Mouse (Mus musculus) kidney, embryonic 15.5 days (tissue): ENCODE measurements around the gene Pou2f1. TPM values are rescaled to one million over a fixed set of nuclear protein-coding genes. Genes with fewer than 3 reads are reported as not detected.

Experiments used
- ATAC-seq: fragments of 200-750 bp; cut with Nextera tagmentation; replicated peaks from 2 replicates; pipeline ENCODE4 v1.8.0; 2017; ENCODE audit warnings: moderate TSS enrichment; ENCODE audit not compliant: low FRiP score
- H3K27ac ChIP-seq: fragments of 300-500 bp; sonication (generic); 2 replicates; pipeline ENCODE4 v1.5.1; 2015; ENCODE audit warnings: mild to moderate bottlenecking, inconsistent platforms
- H3K27me3 ChIP-seq: fragments of 300-500 bp; sonication (generic); 2 replicates; pipeline ENCODE4 v1.6.1; 2015; ENCODE audit warnings: inconsistent platforms
- H3K36me3 ChIP-seq: fragments of 300-500 bp; sonication (generic); 2 replicates; pipeline ENCODE4 v1.6.1; 2015; ENCODE audit warnings: inconsistent platforms
- H3K4me1 ChIP-seq: fragments of 300-500 bp; sonication (generic); 2 replicates; pipeline ENCODE4 v1.6.1; 2015; ENCODE audit warnings: inconsistent platforms
- H3K4me2 ChIP-seq: fragments of 300-500 bp; sonication (generic); 2 replicates; pipeline ENCODE4 v1.6.1; 2015; ENCODE audit warnings: moderate library complexity, mild to moderate bottlenecking, inconsistent platforms
- H3K4me3 ChIP-seq: fragments of 300-500 bp; sonication (generic); replicated peaks from 2 replicates; pipeline ENCODE4 v1.5.1; 2015; ENCODE audit warnings: mild to moderate bottlenecking, inconsistent platforms
- H3K9ac ChIP-seq: fragments of 300-500 bp; sonication (generic); 2 replicates; pipeline ENCODE4 v1.6.1; 2015; ENCODE audit warnings: mild to moderate bottlenecking, inconsistent platforms
- H3K9me3 ChIP-seq: fragments of 300-500 bp; sonication (generic); replicated peaks from 2 replicates; pipeline ENCODE4 v1.6.1; 2016; ENCODE audit warnings: inconsistent platforms
- WGBS: fragments of 180-500 bp; shearing (Covaris S2); methylation state at CpG from one replicate; pipeline ENCODE4 v1.1.7; 2015; ENCODE audit warnings: mixed read lengths; 5-methylcytosine and 5-hydroxymethylcytosine counted together
- polyA plus RNA-seq: library from polyadenylated mRNA; unstranded; fragments of >200 nt; fragmentation: Nextera tagmentation; extraction: Ambion mirVana; gene quantifications from 2 replicates; pipeline ENCODE4 v1.2.1, GENCODE M21; 2015

Gene Pou2f1
- polyA plus RNA-seq, 1 experiment from 2014 or later: 19.5 TPM

DNA sequence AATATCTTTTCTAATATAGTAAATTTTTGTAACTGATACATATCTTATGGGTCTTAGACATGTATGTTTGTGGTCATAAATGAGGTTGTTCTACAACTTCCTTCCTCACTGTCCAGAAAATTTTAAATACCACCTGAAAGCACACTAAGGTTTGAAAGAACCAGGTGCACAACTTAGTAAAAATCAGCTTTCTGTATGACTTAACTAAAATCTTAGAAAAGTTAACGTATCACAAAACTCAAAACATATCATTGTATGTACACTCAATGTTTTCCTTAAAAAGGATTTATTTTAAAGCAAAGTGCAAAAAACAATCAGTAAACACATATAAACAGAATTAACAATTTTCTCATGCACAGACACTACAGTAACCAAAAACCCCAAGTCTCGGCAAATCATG is 69.6 kb downstream of the Pou2f1 start:
- Histone ChIP-seq H3K4me3 (no peak overlapping the region), H3K4me1 (peaks cover 3% of the 10 kb centered on the region; the same call in 1 of the 2 replicates), H3K36me3 (no peaks in the 10 kb centered on the region), H3K4me2 (no peak overlapping the region), H3K27me3 (no peaks in the 10 kb centered on the region), H3K27ac (no peak overlapping the region), H3K9ac (no peak overlapping the region), H3K9me3 (no peaks in the 10 kb centered on the region)
- ATAC-seq: no peak
- WGBS: 96% methylated on average over 2 of the region's 2 CpGs

GRCm38 (mm10) chr1:165930510-165930909 is 72.0 kb downstream of the Pou2f1 start:
- ATAC-seq: no peak
- Histone ChIP-seq H3K4me2 (no peak overlapping the region), H3K27ac (no peak overlapping the region), H3K9ac (no peak overlapping the region), H3K36me3 (no peaks in the 10 kb centered on the region), H3K27me3 (no peaks in the 10 kb centered on the region), H3K4me3 (no peak overlapping the region), H3K4me1 (peaks cover 3% of the 10 kb centered on the region; the same call in 1 of the 2 replicates), H3K9me3 (no peaks in the 10 kb centered on the region)
- whole genome bisulfite sequencing: 89% methylated on average over 3 of the region's 3 CpGs

GRCm38 (mm10) chr1:165927507-165928279 is 74.8 kb downstream of the Pou2f1 start:
- ATAC-seq: no peak

DNA sequence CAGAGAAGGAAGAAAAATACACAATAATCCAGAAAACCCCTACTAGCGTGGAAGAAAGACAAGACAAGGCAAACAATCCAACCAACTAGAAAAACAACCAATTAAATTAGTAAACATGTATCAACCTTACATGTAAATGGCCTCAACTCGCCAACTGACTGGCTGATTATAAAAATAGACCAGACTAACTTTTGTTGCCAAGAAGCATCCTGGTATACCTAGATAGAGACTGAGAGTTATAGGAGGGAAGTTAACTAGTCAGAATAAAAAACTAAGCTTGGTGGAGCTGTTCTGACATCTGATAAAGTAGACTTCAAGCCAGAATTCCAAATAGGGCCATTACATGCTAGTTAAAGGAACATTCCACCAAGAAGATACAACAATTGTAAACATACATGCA is 77.3 kb downstream of the Pou2f1 start:
- WGBS: 95% methylated on average over 2 of the region's 2 CpGs
- Histone ChIP-seq H3K9ac (no peak overlapping the region), H3K36me3 (no peaks in the 10 kb centered on the region), H3K27me3 (no peaks in the 10 kb centered on the region), H3K27ac (no peak overlapping the region), H3K4me2 (no peak overlapping the region), H3K4me3 (no peak overlapping the region), H3K9me3 (no peaks in the 10 kb centered on the region), H3K4me1 (no peaks in the 10 kb centered on the region)
- no peak for ATAC-seq

More at GRCm38 (mm10) chr1:165927507-165928279, 74.8 kb downstream of the Pou2f1 start:
- no peaks in the 10 kb centered on the region for H3K9me3 ChIP-seq
- H3K27ac ChIP-seq: no peak overlapping the region
- no peaks in the 10 kb centered on the region for H3K4me1 ChIP-seq
- no peak overlapping the region for H3K4me3 ChIP-seq
- H3K4me2 ChIP-seq: no peak overlapping the region
- 92% methylated on average over 7 of the region's 7 CpGs for WGBS
- no peaks in the 10 kb centered on the region for H3K27me3 ChIP-seq
- H3K36me3 ChIP-seq: no peaks in the 10 kb centered on the region
- H3K9ac ChIP-seq: no peak overlapping the region

GRCm38 (mm10) chr1:165922488-165922887 is 80.0 kb downstream of the Pou2f1 start:
- no peaks in the 10 kb centered on the region for H3K4me1 ChIP-seq
- no peak overlapping the region for H3K9ac ChIP-seq
- ATAC-seq: no peak
- no peaks in the 10 kb centered on the region for H3K27me3 ChIP-seq
- no peaks in the 10 kb centered on the region for H3K9me3 ChIP-seq
- H3K36me3 ChIP-seq: no peaks in the 10 kb centered on the region
- H3K4me2 ChIP-seq: no peak overlapping the region
- H3K4me3 ChIP-seq: no peak overlapping the region
- no peak overlapping the region for H3K27ac ChIP-seq
- WGBS: 90% methylated on average over 1 of the region's 1 CpGs

DNA sequence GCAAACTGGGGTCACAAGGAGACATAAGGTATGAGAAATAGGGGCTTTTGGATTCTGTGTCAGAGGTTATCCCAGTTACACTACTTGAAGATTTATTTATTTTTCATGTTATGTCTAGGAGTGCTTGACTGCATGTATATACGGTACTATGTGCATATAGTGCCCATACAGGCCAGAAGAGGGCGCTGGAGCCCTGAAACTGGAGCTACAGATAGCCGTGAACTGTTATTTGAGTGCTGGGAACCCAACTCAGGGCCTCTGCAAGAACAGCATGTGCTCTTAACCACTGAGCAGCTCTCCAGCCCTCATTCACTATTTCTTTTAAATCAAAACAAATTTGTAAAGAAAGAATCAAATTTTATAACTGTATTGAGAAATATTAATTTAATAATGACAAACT is 81.5 kb downstream of the Pou2f1 start:
- H3K27me3 ChIP-seq: no peaks in the 10 kb centered on the region
- no peak overlapping the region for H3K9ac ChIP-seq
- no peak overlapping the region for H3K27ac ChIP-seq
- H3K9me3 ChIP-seq: no peaks in the 10 kb centered on the region
- H3K4me2 ChIP-seq: no peak overlapping the region
- no peak for ATAC-seq
- H3K36me3 ChIP-seq: peaks cover 10% of the 10 kb centered on the region
- no peaks in the 10 kb centered on the region for H3K4me1 ChIP-seq
- no peak overlapping the region for H3K4me3 ChIP-seq
- 74% methylated on average over 3 of the region's 3 CpGs for WGBS

- H3K4me2 ChIP-seq: no peak overlapping the region
- H3K36me3 ChIP-seq: peaks cover 21% of the 10 kb centered on the region
- no peaks in the 10 kb centered on the region for H3K27me3 ChIP-seq
- H3K27ac ChIP-seq: no peak overlapping the region
- no peak overlapping the region for H3K4me3 ChIP-seq
- H3K9ac ChIP-seq: no peak overlapping the region
- WGBS: 70% methylated on average over 2 of the region's 2 CpGs
- no peaks in the 10 kb centered on the region for H3K9me3 ChIP-seq
- H3K4me1 ChIP-seq: no peaks in the 10 kb centered on the region
- no peak for ATAC-seq
Observed at GRCm38 (mm10) chr1:165914416-165914801, 88.1 kb downstream of the Pou2f1 start.

DNA sequence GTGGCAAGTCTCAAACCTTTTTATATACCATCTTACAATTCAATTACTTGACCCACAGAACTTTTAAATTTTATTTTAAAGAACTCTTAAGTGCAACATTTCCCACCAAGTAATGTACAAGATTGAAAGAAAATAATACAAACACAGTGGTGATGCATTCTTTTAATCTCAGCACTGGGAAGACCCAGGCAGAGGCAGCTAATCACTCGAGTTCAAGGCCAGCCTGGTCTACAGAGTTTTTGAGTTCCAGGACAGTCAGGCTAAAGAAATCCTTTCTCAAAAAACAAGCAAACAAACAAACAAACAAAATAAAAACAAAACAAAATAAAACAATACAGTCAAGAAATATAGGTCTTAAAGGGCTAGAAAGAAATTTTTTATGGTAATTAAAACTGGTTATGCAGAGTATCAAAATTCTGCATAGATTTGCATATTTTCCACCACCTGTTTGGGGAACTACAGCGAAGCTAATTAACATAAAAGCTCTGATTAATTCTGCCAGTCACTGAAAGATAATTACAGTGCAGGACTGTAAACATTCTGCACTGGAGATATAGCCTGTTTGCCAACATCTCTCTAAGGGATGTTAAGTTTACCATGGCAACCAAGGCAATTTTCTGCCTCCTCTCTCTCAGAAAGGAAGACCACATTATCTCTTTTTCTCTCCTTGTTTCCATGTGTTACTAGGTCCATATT is 88.6 kb downstream of the Pou2f1 start:
- Histone ChIP-seq H3K4me3 (no peak overlapping the region), H3K9ac (no peak overlapping the region), H3K9me3 (no peaks in the 10 kb centered on the region), H3K27ac (no peak overlapping the region), H3K4me1 (no peaks in the 10 kb centered on the region), H3K27me3 (no peaks in the 10 kb centered on the region), H3K4me2 (no peak overlapping the region), H3K36me3 (peaks cover 24% of the 10 kb centered on the region)
- no peak for ATAC-seq
- WGBS: 87% methylated on average over 2 of the region's 2 CpGs

DNA sequence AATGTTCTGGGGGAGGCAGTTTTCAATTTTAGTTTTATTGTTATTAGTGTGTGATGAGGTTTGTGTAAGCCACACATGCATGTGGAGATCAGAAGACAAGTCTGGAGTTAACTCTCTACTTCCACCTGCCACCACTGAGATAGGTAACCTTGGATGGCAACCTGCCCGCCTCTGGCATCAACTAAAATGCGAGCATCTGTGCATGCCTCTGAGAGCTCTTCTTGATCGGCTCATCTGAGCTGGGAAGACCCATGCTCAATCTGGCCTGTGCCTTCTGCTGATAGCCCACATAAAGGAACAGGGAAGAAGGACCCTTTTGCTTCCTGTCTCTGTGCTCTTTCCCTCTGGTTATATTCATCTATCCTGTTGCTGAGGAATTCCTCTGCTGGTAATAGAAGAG is 93.0 kb downstream of the Pou2f1 start:
- no peaks in the 10 kb centered on the region for H3K4me1 ChIP-seq
- H3K4me3 ChIP-seq: no peak overlapping the region
- H3K27ac ChIP-seq: no peak overlapping the region
- ATAC-seq: no peak
- no peaks in the 10 kb centered on the region for H3K27me3 ChIP-seq
- 91% methylated on average over 3 of the region's 3 CpGs for whole genome bisulfite sequencing
- H3K36me3 ChIP-seq: peaks cover 36% of the 10 kb centered on the region
- H3K9me3 ChIP-seq: no peaks in the 10 kb centered on the region
- H3K9ac ChIP-seq: no peak overlapping the region
- H3K4me2 ChIP-seq: no peak overlapping the region

DNA sequence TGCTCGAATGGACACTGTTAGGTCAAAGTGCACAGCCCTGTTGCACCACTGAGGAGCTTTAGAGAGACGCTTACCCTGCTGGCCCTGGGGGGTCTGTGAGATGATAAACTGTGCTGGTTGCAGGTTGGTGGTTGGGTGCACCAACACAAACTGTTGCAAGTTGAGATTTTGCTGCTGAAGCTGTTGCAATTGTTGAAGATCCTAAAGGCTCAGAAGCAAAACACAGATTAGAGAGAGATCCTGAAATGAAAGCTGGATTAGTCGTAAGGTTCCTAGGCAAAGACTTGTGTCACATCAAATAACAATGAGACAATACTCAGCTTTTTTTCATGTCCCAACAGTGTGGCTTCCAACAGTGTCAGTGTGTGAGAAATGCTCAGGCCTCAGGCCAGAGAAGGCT is 93.7 kb downstream of the Pou2f1 start:
- Histone ChIP-seq H3K27ac (no peak overlapping the region), H3K9me3 (no peaks in the 10 kb centered on the region), H3K36me3 (peaks cover 38% of the 10 kb centered on the region), H3K27me3 (no peaks in the 10 kb centered on the region), H3K9ac (no peak overlapping the region), H3K4me3 (no peak overlapping the region), H3K4me2 (no peak overlapping the region), H3K4me1 (no peaks in the 10 kb centered on the region)
- WGBS: 86% methylated on average over 3 of the region's 3 CpGs
- no peak for ATAC-seq

DNA sequence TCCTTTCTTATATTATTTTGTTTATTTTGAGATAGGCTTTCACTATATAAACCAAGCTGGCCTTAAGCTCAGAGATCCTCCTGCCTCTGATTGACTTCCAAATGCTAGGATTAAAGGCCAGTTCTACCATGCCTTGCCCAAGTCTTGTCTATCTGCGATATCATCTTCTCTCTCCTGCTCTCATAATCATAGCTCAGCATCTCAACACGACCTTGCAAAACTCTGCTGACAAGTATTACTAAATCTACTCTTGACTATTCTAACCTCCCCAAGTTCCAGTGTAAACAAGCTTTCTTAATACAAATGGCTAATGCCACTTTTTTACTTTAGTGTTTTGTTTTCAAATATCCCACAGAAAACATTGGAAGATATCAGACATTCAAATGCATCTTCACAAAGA is 94.3 kb downstream of the Pou2f1 start:
- no peak for ATAC-seq
- Histone ChIP-seq H3K4me3 (no peak overlapping the region), H3K9ac (no peak overlapping the region), H3K27ac (no peak overlapping the region), H3K4me2 (no peak overlapping the region), H3K4me1 (no peaks in the 10 kb centered on the region), H3K27me3 (no peaks in the 10 kb centered on the region), H3K9me3 (no peaks in the 10 kb centered on the region), H3K36me3 (peaks cover 44% of the 10 kb centered on the region)
- WGBS: 87% methylated on average over 2 of the region's 2 CpGs

DNA sequence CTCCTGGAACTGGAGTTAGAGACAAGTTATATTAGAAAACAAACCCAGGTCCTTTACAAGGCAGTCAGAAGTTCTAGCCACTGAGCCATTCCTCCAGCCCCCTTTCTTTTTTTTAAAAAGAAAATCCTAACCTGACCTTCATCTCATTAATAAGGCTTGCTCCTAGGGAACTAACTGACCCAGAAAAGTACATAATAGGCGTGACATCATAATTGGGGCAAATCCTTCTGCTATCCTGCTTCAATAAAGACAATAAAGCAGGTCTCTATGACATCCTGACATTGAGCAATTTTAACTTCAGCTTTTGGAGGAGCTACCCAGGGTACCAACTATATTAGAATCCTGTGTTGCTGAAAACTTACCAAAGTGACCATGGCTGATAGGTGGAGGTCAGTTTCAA is 98.9 kb downstream of the Pou2f1 start:
- no peaks in the 10 kb centered on the region for H3K27me3 ChIP-seq
- no peak overlapping the region for H3K27ac ChIP-seq
- H3K9me3 ChIP-seq: no peaks in the 10 kb centered on the region
- no peaks in the 10 kb centered on the region for H3K4me1 ChIP-seq
- H3K36me3 ChIP-seq: peaks cover 50% of the 10 kb centered on the region
- no peak for ATAC-seq
- 90% methylated on average over 1 of the region's 1 CpGs for WGBS
- no peak overlapping the region for H3K9ac ChIP-seq
- no peak overlapping the region for H3K4me2 ChIP-seq
- H3K4me3 ChIP-seq: no peak overlapping the region
